Mouse (Mus musculus) heart, adult 2 months (tissue): Measurements from ENCODE around the gene Kank2.

Experiments
- CTCF ChIP-seq: fragments of 200-600 bp; IDR thresholded peaks from 2 replicates; pipeline ENCODE4 v1.8.1; 2022; ENCODE audit warnings: antibody characterized with exemption, mild to moderate bottlenecking, moderate library complexity
- EP300 ChIP-seq: fragments of 200-500 bp; IDR thresholded peaks from 2 replicates; pipeline ENCODE4 v1.6.1; 2011; ENCODE audit warnings: low read depth, low read length, control low read depth; ENCODE audit not compliant: insufficient read depth
- POLR2A ChIP-seq: fragments of 200-500 bp; IDR thresholded peaks from 2 replicates; pipeline ENCODE4 v1.6.1; 2011; ENCODE audit warnings: mild to moderate bottlenecking, low read depth, low read length, control low read depth; ENCODE audit not compliant: insufficient read depth

- no peak for TF ChIP-seq CTCF
- no peak for TF ChIP-seq POLR2A
- no peak for TF ChIP-seq EP300
Observed at GRCm38 (mm10) chr9:21823957-21824356, 25.4 kb upstream of the Kank2 start.
